Mouse (Mus musculus): ENCODE results near the gene Psmb1. TPM values are rescaled to one million over a fixed set of nuclear protein-coding genes. Genes with fewer than 3 reads are reported as not detected.

Psmb1 gene
- polyA plus RNA-seq, 1 experiment, result 58.3 TPM

DNA sequence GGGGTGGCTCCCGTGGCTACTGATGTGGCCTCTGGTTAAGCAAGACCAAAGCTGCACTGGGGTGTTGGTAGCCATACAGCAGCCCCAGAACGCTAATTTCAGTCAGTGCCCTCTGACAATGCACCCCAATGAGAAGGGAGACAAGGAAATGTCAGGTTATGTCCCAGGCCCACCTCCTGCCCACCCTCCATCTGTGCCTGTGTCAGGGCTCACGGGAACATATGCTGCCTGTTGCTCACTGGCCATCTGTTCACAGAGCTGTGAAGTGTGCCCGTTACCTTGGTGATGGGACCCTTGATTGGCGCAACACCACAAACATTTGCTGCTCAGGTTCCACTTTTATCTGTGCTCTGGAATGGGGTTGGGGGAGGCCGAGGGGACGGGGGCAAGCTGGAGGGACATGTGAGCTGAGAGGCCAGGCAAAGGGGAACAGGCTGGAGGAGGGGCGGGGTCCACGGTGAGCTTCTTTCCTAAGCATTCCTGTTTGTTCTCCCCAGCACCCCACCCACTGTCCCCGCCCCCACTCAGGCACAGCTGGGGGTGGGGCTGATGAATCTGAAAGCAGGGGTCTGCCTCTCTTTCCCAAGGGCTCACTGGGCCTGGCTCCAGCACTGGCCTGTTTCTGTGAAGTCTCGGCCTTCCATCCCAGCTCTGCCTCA is 59.0 kb downstream of the Psmb1 start:
- TF ChIP-seq CTCF (IDR thresholded peaks at IDR 0.05; ENCODE audit: control insufficient read depth, insufficient read depth, insufficient replicate concordance, low read depth, low read length) (no peak), POLR2A (IDR thresholded peaks at IDR 0.05; ENCODE audit: control insufficient read depth, low read depth, low read length) (no peak)
- H3K4me1 ChIP-seq (ENCODE audit: control insufficient read depth, insufficient read depth, low read length), result peaks cover 8% of the 10 kb centered on the region
- H3K36me3 ChIP-seq (ENCODE audit: control insufficient read depth, insufficient read depth, low read length), result no peaks in the 10 kb centered on the region
- no peak overlapping the region for H3K27ac ChIP-seq (ENCODE audit: control insufficient read depth, insufficient read depth, low read depth, low read length)
- H3K27me3 ChIP-seq (ENCODE audit: control insufficient read depth, insufficient read depth, low read length), result no peaks in the 10 kb centered on the region
- peak overlapping the region; percentile 42 for H3K4me3 ChIP-seq (ENCODE audit: control insufficient read depth, low read depth, low read length)

- no peak overlapping the region for H3K27ac ChIP-seq (ENCODE audit: control insufficient read depth, insufficient read depth, low read depth, low read length)
- H3K4me3 ChIP-seq (ENCODE audit: control insufficient read depth, low read depth, low read length), result peak overlapping the region; percentile 42
- peaks cover 8% of the 10 kb centered on the region for H3K4me1 ChIP-seq (ENCODE audit: control insufficient read depth, insufficient read depth, low read length)
- H3K36me3 ChIP-seq (ENCODE audit: control insufficient read depth, insufficient read depth, low read length), result no peaks in the 10 kb centered on the region
- no peak for TF ChIP-seq CTCF (IDR thresholded peaks at IDR 0.05; ENCODE audit: control insufficient read depth, insufficient read depth, insufficient replicate concordance, low read depth, low read length)
- TF ChIP-seq POLR2A (IDR thresholded peaks at IDR 0.05; ENCODE audit: control insufficient read depth, low read depth, low read length), result no peak
- no peaks in the 10 kb centered on the region for H3K27me3 ChIP-seq (ENCODE audit: control insufficient read depth, insufficient read depth, low read length)
These were observed 59.5 kb downstream of the Psmb1 start for GRCm38 (mm10) chr17:15440067-15440462.

DNA sequence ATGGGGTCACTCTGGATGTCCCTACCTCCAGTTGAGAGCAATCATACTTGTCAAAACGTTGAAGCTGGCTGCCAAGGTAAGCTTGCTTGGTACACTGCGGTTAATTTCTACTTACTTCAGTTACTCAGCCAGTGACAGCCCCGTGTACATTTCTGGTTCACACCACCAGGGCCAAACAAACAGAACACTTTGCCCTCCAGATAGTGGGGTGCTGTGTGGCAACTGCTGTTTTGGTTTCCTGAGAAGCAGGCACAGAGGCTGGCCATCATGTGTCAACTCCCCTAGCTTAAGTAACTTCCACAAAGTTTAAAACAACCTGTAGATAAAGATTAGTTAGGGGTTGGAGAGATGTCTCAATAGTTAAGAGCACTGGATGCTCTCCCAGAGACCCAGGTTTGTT is 64.8 kb downstream of the Psmb1 start:
- Histone ChIP-seq H3K27me3 (ENCODE audit: control insufficient read depth, insufficient read depth, low read length) (no peaks in the 10 kb centered on the region), H3K4me3 (ENCODE audit: control insufficient read depth, low read depth, low read length) (no peak overlapping the region), H3K27ac (ENCODE audit: control insufficient read depth, insufficient read depth, low read depth, low read length) (no peak overlapping the region), H3K36me3 (ENCODE audit: control insufficient read depth, insufficient read depth, low read length) (peaks cover 1% of the 10 kb centered on the region; the same call in 1 of the 2 replicates), H3K4me1 (ENCODE audit: control insufficient read depth, insufficient read depth, low read length) (no peaks in the 10 kb centered on the region)
- TF ChIP-seq POLR2A (IDR thresholded peaks at IDR 0.05; ENCODE audit: control insufficient read depth, low read depth, low read length), result no peak

GRCm38 (mm10) chr17:15432036-15432435 is 67.5 kb downstream of the Psmb1 start:
- TF ChIP-seq CTCF (IDR thresholded peaks at IDR 0.05; ENCODE audit: control insufficient read depth, insufficient read depth, insufficient replicate concordance, low read depth, low read length) (no peak), POLR2A (IDR thresholded peaks at IDR 0.05; ENCODE audit: control insufficient read depth, low read depth, low read length) (no peak)
- H3K36me3 ChIP-seq (ENCODE audit: control insufficient read depth, insufficient read depth, low read length), result peaks cover 1% of the 10 kb centered on the region; the same call in 1 of the 2 replicates
- H3K4me1 ChIP-seq (ENCODE audit: control insufficient read depth, insufficient read depth, low read length), result no peaks in the 10 kb centered on the region
- H3K4me3 ChIP-seq (ENCODE audit: control insufficient read depth, low read depth, low read length), result no peak overlapping the region
- no peak overlapping the region for H3K27ac ChIP-seq (ENCODE audit: control insufficient read depth, insufficient read depth, low read depth, low read length)
- H3K27me3 ChIP-seq (ENCODE audit: control insufficient read depth, insufficient read depth, low read length), result no peaks in the 10 kb centered on the region

DNA sequence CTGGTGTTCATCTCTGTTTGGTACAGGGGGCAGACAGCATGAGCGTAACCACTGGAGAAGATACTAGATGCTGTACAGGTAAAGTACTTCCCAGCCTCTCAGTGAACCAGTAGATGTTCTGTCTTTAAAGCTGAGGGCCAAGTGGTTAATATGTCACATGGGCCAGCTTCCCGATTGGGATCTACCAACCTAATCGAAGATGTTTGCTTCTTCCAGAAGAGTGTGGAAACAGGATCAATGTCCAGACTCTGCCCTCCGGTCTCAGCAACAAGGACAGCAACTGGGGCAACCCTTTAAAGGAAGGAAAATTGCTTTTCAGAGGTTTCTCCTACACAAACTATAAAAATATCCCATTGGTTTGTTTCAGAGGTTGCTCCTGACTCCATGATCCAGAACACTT is 68.0 kb downstream of the Psmb1 start:
- Histone ChIP-seq H3K4me1 (ENCODE audit: control insufficient read depth, insufficient read depth, low read length) (no peaks in the 10 kb centered on the region), H3K27me3 (ENCODE audit: control insufficient read depth, insufficient read depth, low read length) (no peaks in the 10 kb centered on the region), H3K4me3 (ENCODE audit: control insufficient read depth, low read depth, low read length) (no peak overlapping the region), H3K36me3 (ENCODE audit: control insufficient read depth, insufficient read depth, low read length) (peaks cover 1% of the 10 kb centered on the region; the same call in 1 of the 2 replicates), H3K27ac (ENCODE audit: control insufficient read depth, insufficient read depth, low read depth, low read length) (no peak overlapping the region)
- TF ChIP-seq CTCF (IDR thresholded peaks at IDR 0.05; ENCODE audit: control insufficient read depth, insufficient read depth, insufficient replicate concordance, low read depth, low read length), result no peak
- no peak for TF ChIP-seq POLR2A (IDR thresholded peaks at IDR 0.05; ENCODE audit: control insufficient read depth, low read depth, low read length)

DNA sequence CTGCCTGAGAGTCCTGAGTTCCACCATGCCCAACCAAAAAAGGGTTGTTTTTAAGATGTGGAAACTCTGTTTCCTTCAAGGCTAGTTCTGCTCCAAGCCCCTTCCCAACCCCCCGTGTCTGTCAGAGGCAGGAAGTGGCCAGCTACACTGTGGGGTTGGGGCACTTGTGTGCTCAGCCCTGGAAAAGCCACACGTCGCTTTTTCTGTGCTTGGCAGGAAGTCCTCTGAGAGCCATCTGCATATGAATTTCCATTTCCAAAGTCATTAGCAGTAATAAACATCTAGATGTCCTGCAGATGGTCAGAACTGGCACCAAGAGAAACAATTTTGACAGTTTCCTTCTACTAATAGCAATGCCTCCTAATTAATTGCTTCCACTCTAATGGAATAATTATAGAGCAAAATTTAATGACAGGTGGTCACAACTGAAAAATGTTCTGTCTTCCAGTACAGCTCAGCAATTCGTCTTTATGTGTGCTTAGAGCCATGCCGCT is 68.5 kb downstream of the Psmb1 start:
- Histone ChIP-seq H3K4me3 (ENCODE audit: control insufficient read depth, low read depth, low read length) (no peak overlapping the region), H3K36me3 (ENCODE audit: control insufficient read depth, insufficient read depth, low read length) (peaks cover 1% of the 10 kb centered on the region; the same call in 1 of the 2 replicates), H3K27ac (ENCODE audit: control insufficient read depth, insufficient read depth, low read depth, low read length) (no peak overlapping the region), H3K27me3 (ENCODE audit: control insufficient read depth, insufficient read depth, low read length) (no peaks in the 10 kb centered on the region), H3K4me1 (ENCODE audit: control insufficient read depth, insufficient read depth, low read length) (no peaks in the 10 kb centered on the region)
- TF ChIP-seq CTCF (IDR thresholded peaks at IDR 0.05; ENCODE audit: control insufficient read depth, insufficient read depth, insufficient replicate concordance, low read depth, low read length) (no peak), POLR2A (IDR thresholded peaks at IDR 0.05; ENCODE audit: control insufficient read depth, low read depth, low read length) (no peak)

DNA sequence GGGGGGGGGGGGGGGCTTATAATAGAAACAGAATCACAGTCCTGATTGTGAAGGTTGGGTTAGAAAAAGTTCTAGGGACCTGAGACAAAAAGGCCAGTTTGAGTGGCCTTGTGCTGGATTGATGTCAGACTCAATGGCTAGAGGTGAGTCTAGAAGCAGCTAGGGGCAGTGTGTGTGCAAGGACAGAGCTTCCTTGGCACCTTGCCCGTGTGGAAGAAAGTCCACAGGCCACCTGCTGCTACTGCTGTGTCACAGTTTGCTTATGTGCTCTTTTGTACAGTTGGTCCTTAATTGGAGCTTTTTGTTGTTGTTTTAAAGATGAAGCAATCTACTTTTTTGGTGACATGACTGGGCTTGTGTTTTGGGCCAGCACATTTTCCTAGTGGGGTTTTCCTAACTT is 69.6 kb downstream of the Psmb1 start:
- Histone ChIP-seq H3K36me3 (ENCODE audit: control insufficient read depth, insufficient read depth, low read length) (peaks cover 1% of the 10 kb centered on the region; the same call in 1 of the 2 replicates), H3K4me1 (ENCODE audit: control insufficient read depth, insufficient read depth, low read length) (no peaks in the 10 kb centered on the region), H3K27me3 (ENCODE audit: control insufficient read depth, insufficient read depth, low read length) (no peaks in the 10 kb centered on the region)

More for the DNA sequence above, 69.6 kb downstream of the Psmb1 start:
- TF ChIP-seq POLR2A (IDR thresholded peaks at IDR 0.05; ENCODE audit: control insufficient read depth, low read depth, low read length) (no peak), CTCF (IDR thresholded peaks at IDR 0.05; ENCODE audit: control insufficient read depth, insufficient read depth, insufficient replicate concordance, low read depth, low read length) (no peak)
- Histone ChIP-seq H3K27ac (ENCODE audit: control insufficient read depth, insufficient read depth, low read depth, low read length) (no peak overlapping the region), H3K4me3 (ENCODE audit: control insufficient read depth, low read depth, low read length) (peak overlapping the region; percentile 38)
